Mouse (Mus musculus) liver, adult 2 months (tissue): Measurements from ENCODE around the gene Atp7b. TPM values are rescaled to one million over a fixed set of nuclear protein-coding genes. Genes with fewer than 3 reads are reported as not detected.

Experiments
- DNase-seq: peaks from one replicate; pipeline ENCODE4 v3.0.0-alpha.2; 2011; ENCODE audit warnings: low read depth, low spot score; ENCODE audit errors: extremely low read depth
- H3K27ac ChIP-seq: fragments of 200-500 bp; replicated peaks from 2 replicates; pipeline ENCODE4 v1.5.1; 2012; ENCODE audit warnings: low read depth, mild to moderate bottlenecking, control low read depth, inconsistent platforms, low read length; ENCODE audit not compliant: insufficient read depth
- H3K27me3 ChIP-seq: fragments of 200-500 bp; 2 replicates; pipeline ENCODE4 v1.6.1; 2012; ENCODE audit warnings: mild to moderate bottlenecking, moderate library complexity, low read length, inconsistent platforms; ENCODE audit not compliant: control insufficient read depth, insufficient read depth
- H3K36me3 ChIP-seq: fragments of 200-500 bp; 2 replicates; pipeline ENCODE4 v1.6.1; 2012; ENCODE audit warnings: low read length, inconsistent platforms; ENCODE audit not compliant: control insufficient read depth, insufficient read depth
- H3K4me1 ChIP-seq: fragments of 200-500 bp; 2 replicates; pipeline ENCODE4 v1.6.1; 2011; ENCODE audit warnings: low read length; ENCODE audit not compliant: control insufficient read depth, insufficient read depth
- H3K4me3 ChIP-seq: fragments of 200-500 bp; 2 replicates; pipeline ENCODE4 v1.5.1; 2011; ENCODE audit warnings: low read depth, mild to moderate bottlenecking, control low read depth, low read length, moderate library complexity; ENCODE audit not compliant: insufficient read depth
- H3K79me2 ChIP-seq: fragments of 200-500 bp; 2 replicates; pipeline ENCODE4 v1.6.1; 2012; ENCODE audit warnings: inconsistent platforms, mild to moderate bottlenecking, low read length, moderate library complexity; ENCODE audit not compliant: control insufficient read depth, insufficient read depth
- H3K9ac ChIP-seq: fragments of 200-500 bp; 2 replicates; pipeline ENCODE4 v1.6.1; 2012; ENCODE audit warnings: low read depth, mild to moderate bottlenecking, control low read depth, inconsistent platforms, low read length
- CTCF ChIP-seq: fragments of 200-500 bp; IDR thresholded peaks from 2 replicates; pipeline ENCODE4 v1.5.1; 2011; ENCODE audit warnings: low read depth, low read length, control low read depth
- POLR2A ChIP-seq: fragments of 200-500 bp; IDR thresholded peaks from 2 replicates; pipeline ENCODE4 v1.6.1; 2011; ENCODE audit warnings: low read length, control low read depth; ENCODE audit not compliant: insufficient read depth; ENCODE audit errors: extremely low read depth
- WGBS: fragments of 180-500 bp; shearing (Covaris S2); methylation state at CpG from one replicate; pipeline ENCODE4 v1.1.7; 2018; 5-methylcytosine and 5-hydroxymethylcytosine counted together
- polyA plus RNA-seq: library from polyadenylated mRNA; depleted of rRNA; stranded (reverse); fragments of >200 nt; gene quantifications from 2 replicates; pipeline ENCODE4 v1.2.3, GENCODE M21; 2012; rRNA removed
- total RNA-seq: library from RNA; depleted of rRNA; stranded (reverse); fragments of >200 nt; gene quantifications from 2 replicates; pipeline ENCODE4 v1.2.3, GENCODE M21; 2014; rRNA removed

The Atp7b gene
- total and polyA plus RNA-seq, 2 experiments: 9.8 to 12.5 TPM

DNA sequence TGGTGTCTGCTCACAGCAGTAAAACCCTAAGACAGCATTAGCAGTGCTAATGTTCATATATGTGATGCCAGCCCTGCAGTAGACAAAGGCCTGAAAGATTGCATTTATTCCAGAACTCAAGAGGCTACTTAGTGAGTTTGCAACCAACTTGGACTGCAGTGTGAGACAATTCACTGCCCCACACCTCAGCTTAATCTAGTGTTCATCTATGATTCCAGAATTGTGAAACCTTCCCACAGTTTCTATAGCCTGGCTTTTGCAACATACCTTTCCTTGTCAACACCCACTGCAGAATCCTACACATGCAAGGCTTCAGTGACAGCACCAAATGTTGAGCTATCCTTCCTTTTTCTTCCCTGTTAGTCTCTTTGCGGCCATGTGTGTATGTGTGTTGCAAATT is 93.5 kb downstream of the Atp7b start:
- Histone ChIP-seq H3K36me3 (no peaks in the 10 kb centered on the region), H3K9ac (no peak overlapping the region), H3K4me3 (no peak overlapping the region), H3K27ac (no peak overlapping the region), H3K79me2 (no peaks in the 10 kb centered on the region), H3K4me1 (no peaks in the 10 kb centered on the region), H3K27me3 (no peaks in the 10 kb centered on the region)
- no peak for TF ChIP-seq CTCF
- TF ChIP-seq POLR2A: no peak
- WGBS: 71% methylated on average over 1 of the region's 1 CpGs
- DNase-seq: no peak

GRCm38 (mm10) chr8:21958414-21958813 is 101.7 kb downstream of the Atp7b start, which contains the start of gene Fam90a1a:
Gene Fam90a1a (plus strand): TSS chr8:21958714.
- no peak within 1 kb of the TSS for H3K27ac ChIP-seq
- H3K4me3 ChIP-seq: no peak within 1 kb of the TSS
- no peaks in the 10 kb centered on the region for H3K36me3 ChIP-seq
- H3K27me3 ChIP-seq: no peaks in the 10 kb centered on the region
- H3K79me2 ChIP-seq: no peaks in the 10 kb centered on the region
- no peaks in the 10 kb centered on the region for H3K4me1 ChIP-seq
- no peak for TF ChIP-seq POLR2A
- H3K9ac ChIP-seq: no peak within 1 kb of the TSS
- WGBS: 80% methylated on average over 2 of the region's 2 CpGs
- DNase-seq: no peak

- no peak overlapping the region for H3K4me3 ChIP-seq
- no peaks in the 10 kb centered on the region for H3K36me3 ChIP-seq
- TF ChIP-seq CTCF: no peak
- no peak for TF ChIP-seq POLR2A
- 91% methylated on average over 3 of the region's 3 CpGs for WGBS
- H3K27ac ChIP-seq: no peak overlapping the region
- DNase-seq: no peak
- no peak overlapping the region for H3K9ac ChIP-seq
- H3K79me2 ChIP-seq: no peaks in the 10 kb centered on the region
- H3K27me3 ChIP-seq: no peaks in the 10 kb centered on the region
- no peaks in the 10 kb centered on the region for H3K4me1 ChIP-seq
Measured at GRCm38 (mm10) chr8:21956336-21956735, 103.8 kb downstream of the Atp7b start.

DNA sequence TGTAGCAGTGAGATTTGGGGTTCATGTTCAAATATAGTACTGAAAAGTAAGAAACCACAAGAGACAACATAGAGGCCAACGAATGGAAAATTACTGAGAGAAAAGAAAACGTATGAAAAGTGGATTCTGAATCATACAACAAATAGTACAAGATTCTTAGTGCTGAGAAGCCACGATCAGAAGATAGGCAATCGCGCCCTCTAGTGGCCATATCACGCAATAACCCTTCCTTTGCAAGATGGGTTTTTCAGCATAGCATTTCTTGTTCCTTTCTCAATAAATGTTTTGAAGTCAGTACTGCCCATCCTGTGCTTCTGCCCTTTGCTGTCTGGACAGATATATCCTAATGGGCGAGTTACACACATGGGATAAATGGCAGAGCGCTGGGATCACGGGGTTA is 104.8 kb downstream of the Atp7b start:
- no peak overlapping the region for H3K9ac ChIP-seq
- H3K79me2 ChIP-seq: no peaks in the 10 kb centered on the region
- no peak overlapping the region for H3K4me3 ChIP-seq
- H3K4me1 ChIP-seq: no peaks in the 10 kb centered on the region
- DNase-seq: peak; percentile 44
- H3K27me3 ChIP-seq: no peaks in the 10 kb centered on the region
- WGBS: 8% methylated on average over 9 of the region's 9 CpGs
- no peaks in the 10 kb centered on the region for H3K36me3 ChIP-seq
- H3K27ac ChIP-seq: no peak overlapping the region
- TF ChIP-seq POLR2A (no peak), CTCF (peak; percentile 45; the same call in 1 of the 2 replicates)

GRCm38 (mm10) chr8:21947311-21948017 is 112.6 kb downstream of the Atp7b start:
- Histone ChIP-seq H3K79me2 (no peaks in the 10 kb centered on the region), H3K4me3 (no peak overlapping the region), H3K9ac (no peak overlapping the region), H3K27ac (no peak overlapping the region), H3K27me3 (no peaks in the 10 kb centered on the region), H3K36me3 (no peaks in the 10 kb centered on the region), H3K4me1 (no peaks in the 10 kb centered on the region)
- 78% methylated on average over 9 of the region's 9 CpGs for WGBS
- DNase-seq: peak; percentile 28
- TF ChIP-seq POLR2A: no peak
- no peak for TF ChIP-seq CTCF

- H3K4me3 ChIP-seq: no peak within 1 kb of the TSS
- no peaks in the 10 kb centered on the region for H3K27me3 ChIP-seq
- DNase-seq: no peak
- H3K36me3 ChIP-seq: no peaks in the 10 kb centered on the region
- H3K4me1 ChIP-seq: no peaks in the 10 kb centered on the region
- no peak for TF ChIP-seq POLR2A
- no peak for TF ChIP-seq CTCF
- no peak within 1 kb of the TSS for H3K27ac ChIP-seq
- 82% methylated on average over 6 of the region's 6 CpGs for WGBS
- no peaks in the 10 kb centered on the region for H3K79me2 ChIP-seq
- no peak within 1 kb of the TSS for H3K9ac ChIP-seq
Measured at GRCm38 (mm10) chr8:21946462-21946861, 113.6 kb downstream of the Atp7b start, which contains the start of gene Defb13. Gene Defb13 (plus strand): TSS chr8:21946762.

Other genes with a start within 250 kb of the Atp7b start
- not detected in 2 replicates for gene Defb50, start 236.8 kb downstream of the Atp7b start, total RNA-seq
- not detected in 2 replicates for gene Defb50, start 236.8 kb downstream of the Atp7b start, polyA plus RNA-seq
- gene Defb2, start 220.4 kb downstream of the Atp7b start, total RNA-seq: not detected in 2 replicates
- gene Defb2, start 220.4 kb downstream of the Atp7b start, polyA plus RNA-seq: not detected in 2 replicates
- not detected in 2 replicates for gene Defb10, start 201.4 kb downstream of the Atp7b start, total RNA-seq
- gene Defb10, start 201.4 kb downstream of the Atp7b start, polyA plus RNA-seq: not detected in 2 replicates
- not detected in 2 replicates for gene Defb9, start 174.9 kb downstream of the Atp7b start, total RNA-seq
- not detected in 2 replicates for gene Defb9, start 174.9 kb downstream of the Atp7b start, polyA plus RNA-seq
- not detected in 2 replicates for gene Defb11, start 153.9 kb downstream of the Atp7b start, total RNA-seq
- gene Defb11, start 153.9 kb downstream of the Atp7b start, polyA plus RNA-seq: not detected in 2 replicates
- gene Defb15, start 127.6 kb downstream of the Atp7b start, total RNA-seq: not detected in 2 replicates
- gene Defb15, start 127.6 kb downstream of the Atp7b start, polyA plus RNA-seq: not detected in 2 replicates
- not detected in 2 replicates for gene Defb35, start 122.0 kb downstream of the Atp7b start, total RNA-seq
- not detected in 2 replicates for gene Defb35, start 122.0 kb downstream of the Atp7b start, polyA plus RNA-seq
- not detected in 2 replicates for gene Defb13, start 113.5 kb downstream of the Atp7b start, total RNA-seq
- not detected in 2 replicates for gene Defb13, start 113.5 kb downstream of the Atp7b start, polyA plus RNA-seq
- gene Fam90a1a, start 101.6 kb downstream of the Atp7b start, total RNA-seq: not detected in 2 replicates
- not detected in 2 replicates for gene Fam90a1a, start 101.6 kb downstream of the Atp7b start, polyA plus RNA-seq
- gene Ccdc70, start 90.5 kb downstream of the Atp7b start, total RNA-seq: not detected in 2 replicates
- gene Ccdc70, start 90.5 kb downstream of the Atp7b start, polyA plus RNA-seq: not detected in 2 replicates
- 15.2 and 22.2 TPM in 2 replicates for gene Alg11, start 416 bp upstream of the Atp7b start, total RNA-seq
- 4.8 and 11.6 TPM in 2 replicates for gene Alg11, start 416 bp upstream of the Atp7b start, polyA plus RNA-seq
- gene Nek5, start 64.7 kb upstream of the Atp7b start, total RNA-seq: 0.20 and 0.28 TPM in 2 replicates
- 0.04 and 0.10 TPM in 2 replicates for gene Nek5, start 64.7 kb upstream of the Atp7b start, polyA plus RNA-seq
- 1.1 and 1.5 TPM in 2 replicates for gene Nek3, start 106.1 kb upstream of the Atp7b start, total RNA-seq
- 0.56 and 0.71 TPM in 2 replicates for gene Nek3, start 106.1 kb upstream of the Atp7b start, polyA plus RNA-seq
- gene Ckap2, start 125.5 kb upstream of the Atp7b start, total RNA-seq: 0.65 and 1.7 TPM in 2 replicates
- gene Ckap2, start 125.5 kb upstream of the Atp7b start, polyA plus RNA-seq: 0.10 and 0.18 TPM in 2 replicates
- 11.2 and 14.4 TPM in 2 replicates for gene Vps36, start 132.5 kb upstream of the Atp7b start, total RNA-seq
- 7.0 and 7.8 TPM in 2 replicates for gene Vps36, start 132.5 kb upstream of the Atp7b start, polyA plus RNA-seq
- 2.1 and 2.5 TPM in 2 replicates for gene Thsd1, start 167.0 kb upstream of the Atp7b start, total RNA-seq
- gene Thsd1, start 167.0 kb upstream of the Atp7b start, polyA plus RNA-seq: 1.9 and 2.1 TPM in 2 replicates
- gene Tpte, start 223.1 kb upstream of the Atp7b start, total RNA-seq: not detected in 2 replicates
- gene Tpte, start 223.1 kb upstream of the Atp7b start, polyA plus RNA-seq: not detected in 2 replicates